Mouse (Mus musculus) heart, embryonic 14.5 days (tissue): Measurements from ENCODE around the gene Esrrg. TPM values are rescaled to one million over a fixed set of nuclear protein-coding genes. Genes with fewer than 3 reads are reported as not detected.
A peak's percentile ranks its signal among the peaks of the same experiment; 100 is the strongest.

ENCODE experiments used
- ATAC-seq: fragments of 200-750 bp; cut with Nextera tagmentation; 2 replicates; pipeline ENCODE4 v1.8.0; 2017; ENCODE audit warnings: low read depth, moderate TSS enrichment; ENCODE audit not compliant: insufficient number of reproducible peaks, insufficient read depth, low FRiP score
- H3K27ac ChIP-seq, 2 experiments: fragments of 200-500 bp in 1 of 2; fragments of 300-500 bp in 1 of 2; sonication (generic) in 1 of 2; replicated peaks in 1 of 2; 2 replicates each; pipeline ENCODE4 v1.5.1; 2012 to 2014; ENCODE audit warnings: low read depth in 2 of 2, low read length in 2 of 2, control low read depth in 1 of 2, mild to moderate bottlenecking in 1 of 2, mixed read lengths in 1 of 2; ENCODE audit not compliant: control insufficient read depth in 1 of 2, insufficient read depth in 1 of 2
- H3K27me3 ChIP-seq: fragments of 300-500 bp; sonication (generic); 2 replicates; pipeline ENCODE4 v1.6.1; 2014; ENCODE audit warnings: mild to moderate bottlenecking, low read length, control low read depth; ENCODE audit not compliant: control insufficient read depth, insufficient read depth
- H3K36me3 ChIP-seq: fragments of 300-500 bp; sonication (generic); 2 replicates; pipeline ENCODE4 v1.6.1; 2014; ENCODE audit warnings: mild to moderate bottlenecking, control low read depth, low read length, mixed read lengths; ENCODE audit not compliant: control insufficient read depth, insufficient read depth
- H3K4me1 ChIP-seq, 2 experiments: fragments of 200-500 bp in 1 of 2; fragments of 300-500 bp in 1 of 2; sonication (generic) in 1 of 2; 2 replicates each; pipeline ENCODE4 v1.6.1; 2012 to 2014; ENCODE audit warnings: low read length in 2 of 2, control low read depth in 1 of 2, mixed read lengths in 1 of 2; ENCODE audit not compliant: control insufficient read depth in 2 of 2, insufficient read depth in 2 of 2
- H3K4me2 ChIP-seq: fragments of 300-500 bp; sonication (generic); 2 replicates; pipeline ENCODE4 v1.6.1; 2014; ENCODE audit warnings: mild to moderate bottlenecking, low read length
- H3K4me3 ChIP-seq, 2 experiments: fragments of 200-500 bp in 1 of 2; fragments of 300-500 bp in 1 of 2; sonication (generic) in 1 of 2; 2 replicates each; pipeline ENCODE4 v1.5.1; 2012 to 2014; ENCODE audit warnings: low read length in 2 of 2, mild to moderate bottlenecking in 2 of 2, control low read depth in 1 of 2, low read depth in 1 of 2, moderate library complexity in 1 of 2; ENCODE audit not compliant: control insufficient read depth in 1 of 2, insufficient read depth in 1 of 2
- H3K9ac ChIP-seq: fragments of 300-500 bp; sonication (generic); 2 replicates; pipeline ENCODE4 v1.6.1; 2014; ENCODE audit warnings: mild to moderate bottlenecking, low read length
- H3K9me3 ChIP-seq: fragments of 300-500 bp; sonication (generic); 2 replicates; pipeline ENCODE4 v1.6.1; 2016; ENCODE audit warnings: low read length, control low read depth; ENCODE audit not compliant: control insufficient read depth
- WGBS: fragments of 180-500 bp; shearing (Covaris S2); extraction: QIAGEN DNeasy Blood & Tissue Kit; methylation state at CpG from one replicate; pipeline ENCODE4 v1.1.7; 2014; 5-methylcytosine and 5-hydroxymethylcytosine counted together
- polyA plus RNA-seq: library from polyadenylated mRNA; unstranded; fragments of >200 nt; fragmentation: Nextera tagmentation; extraction: Ambion mirVana; gene quantifications from 2 replicates; pipeline ENCODE4 v1.2.1, GENCODE M21; 2014

Gene Esrrg
- polyA plus RNA-seq, 1 experiment from 2014 or later = 31.2 TPM

DNA sequence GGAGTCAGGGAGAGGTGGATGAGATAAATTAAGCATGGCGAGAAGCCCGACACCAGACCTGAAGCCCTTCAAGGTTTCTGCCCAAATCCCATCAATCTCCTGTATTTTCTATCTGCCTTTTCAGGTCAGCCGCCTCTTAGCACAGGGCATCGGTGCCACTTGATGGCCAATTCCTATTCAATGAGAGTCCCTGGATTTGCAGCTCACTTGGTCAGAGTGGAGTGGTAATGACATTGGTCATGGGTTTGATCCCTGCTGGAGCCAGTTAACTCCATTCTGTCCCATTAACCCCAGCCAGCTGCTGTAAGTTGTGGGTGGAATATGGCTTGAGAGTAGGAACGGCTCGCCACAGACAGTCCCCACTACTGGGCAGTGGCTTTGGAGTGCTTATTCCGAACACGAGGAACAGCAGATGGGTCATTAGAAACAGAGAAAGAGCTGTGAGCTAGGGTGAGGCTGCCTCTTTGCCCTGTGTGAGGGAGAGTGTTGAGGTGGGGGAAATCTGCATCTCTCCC is 101.9 kb downstream of the Esrrg start:
- 0 out of 2 replicates have a peak, but pooled peaks cover 4% of the 10 kb centered on the region for H3K36me3 ChIP-seq
- H3K4me1 ChIP-seq = peaks cover 6 to 11% of the 10 kb centered on the region in 2 experiments
- H3K9ac ChIP-seq = no peak overlapping the region
- no peaks in the 10 kb centered on the region for H3K27me3 ChIP-seq
- WGBS = 87% methylated on average over 8 of the region's 8 CpGs
- H3K4me3 ChIP-seq = no peak overlapping the region
- no peak for ATAC-seq
- no peak overlapping the region for H3K4me2 ChIP-seq
- H3K27ac ChIP-seq = no peak overlapping the region
- H3K9me3 ChIP-seq = no peaks in the 10 kb centered on the region

DNA sequence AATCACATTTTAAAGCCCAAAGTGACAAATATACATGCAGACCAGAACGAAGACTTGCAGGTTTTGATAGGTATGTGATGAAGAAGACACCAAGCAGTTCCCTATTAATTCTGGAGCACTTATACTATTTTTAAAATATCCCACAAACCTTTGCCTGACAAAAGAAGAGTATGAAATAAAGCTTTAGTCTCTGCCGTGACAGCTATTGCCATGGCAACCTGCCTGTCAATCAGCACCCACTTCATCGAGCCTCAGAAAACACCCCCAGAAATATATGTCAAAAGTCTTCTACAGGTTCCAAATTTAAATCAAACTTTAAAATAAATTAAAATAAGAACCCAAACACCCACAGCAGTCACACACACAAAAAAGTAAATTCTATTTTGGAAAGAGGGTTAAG is 112.4 kb downstream of the Esrrg start:
- peaks cover 0 to 4% of the 10 kb centered on the region in 2 experiments; a peak in 1 of 4 replicates for H3K4me1 ChIP-seq
- WGBS = 68% methylated on average over 3 of the region's 3 CpGs
- no peak overlapping the region for H3K4me2 ChIP-seq
- ATAC-seq = no peak
- H3K9ac ChIP-seq = no peak overlapping the region
- H3K27ac ChIP-seq = no peak overlapping the region
- H3K27me3 ChIP-seq = no peaks in the 10 kb centered on the region
- no peak overlapping the region for H3K4me3 ChIP-seq
- H3K36me3 ChIP-seq = no peaks in the 10 kb centered on the region
- no peaks in the 10 kb centered on the region for H3K9me3 ChIP-seq

DNA sequence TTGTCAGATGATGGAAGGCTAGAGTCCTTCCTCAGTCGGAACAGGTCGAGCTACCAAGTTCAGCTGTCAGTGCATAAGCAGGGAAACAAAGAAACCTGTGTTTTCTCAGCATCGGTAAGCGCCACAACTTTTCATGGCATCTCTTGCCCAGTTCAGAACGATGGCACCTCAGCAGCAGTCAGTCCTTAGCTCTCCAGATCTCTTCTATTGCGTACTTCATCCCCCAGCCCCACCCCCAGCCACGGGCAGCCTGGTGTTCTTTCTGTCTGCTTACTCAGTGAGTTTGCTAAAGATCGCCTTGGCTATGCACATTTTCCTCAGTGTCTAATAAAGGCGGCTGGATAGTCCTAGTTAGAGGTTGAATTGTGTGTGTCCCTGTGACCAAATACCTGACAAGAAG is 113.4 kb downstream of the Esrrg start:
- no peaks in the 10 kb centered on the region for H3K36me3 ChIP-seq
- no peaks in the 10 kb centered on the region for H3K9me3 ChIP-seq
- WGBS = 76% methylated on average over 9 of the region's 9 CpGs
- no peak overlapping the region for H3K4me2 ChIP-seq
- no peak overlapping the region for H3K4me3 ChIP-seq
- no peak for ATAC-seq
- H3K4me1 ChIP-seq = peaks cover 0 to 4% of the 10 kb centered on the region in 2 experiments; a peak in 1 of 4 replicates
- H3K27me3 ChIP-seq = no peaks in the 10 kb centered on the region
- no peak overlapping the region for H3K27ac ChIP-seq
- no peak overlapping the region for H3K9ac ChIP-seq

DNA sequence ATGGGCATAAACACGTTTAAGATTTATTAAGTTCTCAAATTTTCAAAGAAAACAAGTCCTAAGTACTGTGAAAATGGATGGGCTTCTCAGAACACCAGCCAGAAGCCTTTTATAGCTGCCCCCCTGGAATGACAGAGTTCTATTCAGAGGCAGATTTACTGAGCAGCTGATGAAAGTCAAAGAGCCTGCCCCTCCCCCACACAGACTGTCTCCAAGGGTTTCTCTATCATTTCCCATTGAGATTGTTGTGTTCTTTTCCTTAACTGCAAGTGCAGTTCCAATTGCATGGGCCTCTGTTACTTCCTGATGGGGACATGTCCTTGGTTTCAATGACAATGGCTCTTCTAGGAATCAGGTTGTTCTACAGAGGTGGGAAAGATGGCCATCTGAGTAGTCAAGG is 116.1 kb downstream of the Esrrg start:
- no peaks in the 10 kb centered on the region for H3K9me3 ChIP-seq
- no peak overlapping the region for H3K4me2 ChIP-seq
- 43% methylated on average over 1 of the region's 1 CpGs for WGBS
- H3K36me3 ChIP-seq = no peaks in the 10 kb centered on the region
- no peak overlapping the region for H3K27ac ChIP-seq
- H3K4me1 ChIP-seq = peaks cover 0 to 4% of the 10 kb centered on the region in 2 experiments; a peak in 1 of 4 replicates
- H3K27me3 ChIP-seq = no peaks in the 10 kb centered on the region
- no peak overlapping the region for H3K9ac ChIP-seq
- no peak for ATAC-seq
- no peak overlapping the region for H3K4me3 ChIP-seq

DNA sequence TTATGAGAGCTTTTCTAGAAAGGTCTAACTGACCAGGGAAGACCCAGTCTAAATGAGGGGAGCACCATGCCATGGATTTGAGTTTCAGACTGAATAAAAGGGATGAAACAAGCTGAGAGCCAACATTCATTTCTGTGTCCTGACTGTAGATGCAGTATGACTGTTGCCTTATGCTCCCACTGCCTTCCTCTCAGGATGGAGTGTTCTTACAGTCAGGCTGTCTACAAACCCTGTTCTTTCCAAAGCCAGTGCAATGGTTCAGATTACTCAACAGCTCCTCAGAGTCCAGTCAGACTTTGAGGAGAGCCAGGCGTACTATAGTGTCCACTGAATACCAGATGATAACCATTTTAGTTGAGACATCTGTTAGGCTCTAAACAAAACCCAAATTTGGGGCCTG is 116.8 kb downstream of the Esrrg start:
- H3K4me3 ChIP-seq = no peak overlapping the region

DNA sequence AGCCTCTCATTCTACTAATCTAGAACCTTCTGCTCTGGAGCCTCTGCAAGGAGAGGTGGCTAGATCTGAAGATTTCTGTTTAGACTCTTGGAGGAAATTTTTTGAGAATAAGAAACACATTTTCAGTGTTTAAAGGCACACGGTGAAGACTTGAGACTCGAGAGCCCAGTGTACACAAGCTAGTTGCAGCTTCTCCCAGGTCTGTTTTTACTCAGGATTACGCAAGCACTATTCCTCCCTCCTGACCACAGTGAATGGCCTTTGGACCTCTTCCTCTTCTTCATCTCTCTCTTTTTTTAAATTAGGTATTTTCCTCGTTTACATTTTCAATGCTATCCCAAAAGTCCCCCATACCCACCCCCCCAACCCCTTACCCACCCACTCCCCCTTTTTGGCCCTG is 122.6 kb downstream of the Esrrg start:
- Histone ChIP-seq H3K4me3 (no peak overlapping the region), H3K27me3 (no peaks in the 10 kb centered on the region), H3K4me2 (no peak overlapping the region), H3K4me1 (peaks cover 0 to 6% of the 10 kb centered on the region in 2 experiments; a peak in 2 of 4 replicates), H3K9ac (no peak overlapping the region), H3K27ac (no peak overlapping the region), H3K36me3 (no peaks in the 10 kb centered on the region), H3K9me3 (no peaks in the 10 kb centered on the region)
- 82% methylated on average over 4 of the region's 4 CpGs for WGBS
- no peak for ATAC-seq

More for the DNA sequence above, 116.8 kb downstream of the Esrrg start:
- Histone ChIP-seq H3K27me3 (no peaks in the 10 kb centered on the region), H3K36me3 (no peaks in the 10 kb centered on the region), H3K9ac (no peak overlapping the region), H3K9me3 (no peaks in the 10 kb centered on the region), H3K4me1 (peaks cover 0 to 4% of the 10 kb centered on the region in 2 experiments; a peak in 1 of 4 replicates), H3K4me2 (no peak overlapping the region), H3K27ac (no peak overlapping the region)
- no peak for ATAC-seq
- 91% methylated on average over 1 of the region's 1 CpGs for WGBS

DNA sequence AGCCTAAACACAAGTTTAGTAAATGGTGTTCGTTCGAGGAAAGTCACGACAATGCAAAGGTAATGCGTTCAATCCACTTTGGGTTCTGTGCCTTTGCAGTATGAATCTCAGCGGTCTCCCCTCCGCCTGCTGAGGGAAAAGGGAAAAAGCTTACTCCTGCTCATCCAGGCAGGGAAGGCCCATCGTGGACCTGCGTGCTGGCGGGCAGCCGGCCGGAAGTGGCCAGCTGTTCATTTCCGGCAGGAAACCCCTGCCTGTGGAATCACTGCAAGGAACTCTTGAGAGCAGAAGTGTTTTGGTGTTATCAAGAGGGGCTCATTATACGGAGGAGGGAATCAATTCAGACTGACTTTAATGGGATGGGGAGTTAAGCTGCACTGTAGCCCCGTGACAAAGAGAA is 127.9 kb downstream of the Esrrg start:
- Histone ChIP-seq H3K27ac (no peak overlapping the region), H3K27me3 (no peaks in the 10 kb centered on the region), H3K4me2 (peak overlapping the region; percentile 23; the same call in 1 of the 2 replicates), H3K4me3 (no peak overlapping the region), H3K9me3 (no peaks in the 10 kb centered on the region), H3K9ac (no peak overlapping the region), H3K4me1 (peaks cover 7 to 30% of the 10 kb centered on the region in 2 experiments), H3K36me3 (no peaks in the 10 kb centered on the region)
- ATAC-seq = no peak
- WGBS = 47% methylated on average over 14 of the region's 14 CpGs

DNA sequence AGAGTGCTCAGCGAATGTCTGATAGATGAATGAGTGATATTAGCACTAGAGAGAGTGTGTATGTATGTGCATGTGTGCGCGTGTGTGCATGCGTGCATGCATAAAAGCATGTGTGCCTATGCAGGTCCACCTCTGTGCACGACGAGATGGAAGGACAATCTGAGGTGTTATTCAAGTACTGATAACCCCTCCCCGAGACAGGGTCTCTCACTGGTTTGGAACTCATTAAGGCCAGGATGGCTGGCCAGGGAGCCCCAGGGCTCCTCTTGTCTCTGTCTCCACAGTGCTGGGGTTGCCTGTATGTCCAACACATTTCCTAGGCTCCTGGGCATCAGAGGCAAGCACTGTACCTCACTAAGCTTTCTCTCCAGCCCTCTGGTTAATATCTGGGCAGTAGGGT is 128.7 kb downstream of the Esrrg start:
- no peak for ATAC-seq
- no peaks in the 10 kb centered on the region for H3K9me3 ChIP-seq
- H3K4me2 ChIP-seq = no peak overlapping the region
- no peak overlapping the region for H3K27ac ChIP-seq
- no peak overlapping the region for H3K4me3 ChIP-seq
- 42% methylated on average over 7 of the region's 7 CpGs for WGBS
- peaks cover 7 to 30% of the 10 kb centered on the region in 2 experiments for H3K4me1 ChIP-seq
- no peak overlapping the region for H3K9ac ChIP-seq
- no peaks in the 10 kb centered on the region for H3K36me3 ChIP-seq
- H3K27me3 ChIP-seq = no peaks in the 10 kb centered on the region
